Mouse (Mus musculus): ENCODE data around the gene Galnt7.

The Galnt7 gene

DNA sequence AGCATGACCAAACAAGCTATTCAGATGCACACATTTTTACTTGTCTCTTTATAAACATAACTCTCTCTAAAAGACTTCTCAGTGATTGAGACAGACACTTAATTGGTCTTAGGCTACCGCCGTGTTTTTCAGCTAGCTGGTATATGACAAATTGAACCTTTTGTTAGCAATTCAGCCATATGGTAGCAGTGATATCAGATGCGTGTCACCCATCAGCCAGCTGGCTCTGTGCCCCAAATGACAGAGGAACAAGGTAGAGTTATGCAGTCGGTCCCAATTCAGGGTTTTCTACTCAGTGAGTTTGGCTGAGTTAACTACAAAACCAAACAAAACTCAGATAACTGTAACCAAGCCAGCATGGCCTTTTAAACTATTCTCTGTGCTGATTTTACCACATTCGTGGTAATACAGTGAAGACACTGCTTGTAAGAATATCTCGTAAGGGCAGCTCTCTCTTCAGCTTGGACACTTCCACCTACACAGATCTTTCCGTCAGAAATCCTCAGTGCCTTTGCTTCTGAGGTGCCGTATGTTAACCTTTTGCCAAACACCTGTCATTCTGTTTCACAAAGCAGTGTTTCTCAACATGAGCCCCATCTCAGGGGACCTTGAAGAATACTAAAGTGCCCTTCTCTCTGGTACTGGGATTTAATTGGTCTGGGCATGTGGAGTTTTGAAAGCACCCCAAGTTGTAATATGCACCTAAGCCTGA, 68.3 kb downstream of the Galnt7 start:
- no peak for DNase-seq (ENCODE audit: low spot score)

DNA sequence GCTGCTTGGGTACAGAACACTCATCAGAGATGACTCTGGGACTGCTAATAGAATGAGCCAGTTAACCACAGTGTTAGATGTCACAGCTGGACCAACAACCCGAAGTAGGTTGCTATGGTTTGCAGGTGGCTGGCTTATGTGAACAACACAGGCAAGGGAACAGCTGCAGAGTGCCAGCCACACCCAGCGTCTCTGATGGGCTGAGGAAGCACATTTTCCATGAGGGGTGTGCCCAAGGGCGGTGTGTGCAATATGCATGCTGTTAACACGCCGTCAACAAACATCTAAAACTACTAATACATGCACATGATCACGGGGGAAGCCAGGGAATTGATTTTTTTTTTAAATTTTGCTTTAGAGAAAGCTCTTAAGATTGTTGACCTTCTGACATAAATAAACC, 73.0 kb downstream of the Galnt7 start:
- DNase-seq (ENCODE audit: low spot score) = no peak

DNA sequence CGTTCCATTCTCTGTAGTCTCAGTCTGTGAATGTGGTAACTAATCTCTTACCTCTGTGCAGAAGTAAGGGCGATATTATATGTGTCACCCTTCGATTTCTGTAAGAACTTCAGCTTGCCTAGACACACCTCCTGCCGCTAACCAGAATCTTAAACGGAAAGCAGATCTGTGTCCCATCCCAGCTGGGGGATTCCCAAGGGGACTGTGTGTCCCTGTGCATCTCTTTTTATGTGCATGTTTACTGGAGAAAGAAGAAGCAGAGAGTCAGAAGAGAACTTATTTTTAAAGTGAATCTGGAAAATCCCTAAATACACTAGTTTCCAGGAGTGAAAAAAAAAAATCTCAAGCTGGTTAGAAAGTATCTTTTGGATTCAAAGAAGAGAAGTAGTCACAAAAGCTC, 75.5 kb downstream of the Galnt7 start:
- no peak for DNase-seq (ENCODE audit: low spot score)

DNA sequence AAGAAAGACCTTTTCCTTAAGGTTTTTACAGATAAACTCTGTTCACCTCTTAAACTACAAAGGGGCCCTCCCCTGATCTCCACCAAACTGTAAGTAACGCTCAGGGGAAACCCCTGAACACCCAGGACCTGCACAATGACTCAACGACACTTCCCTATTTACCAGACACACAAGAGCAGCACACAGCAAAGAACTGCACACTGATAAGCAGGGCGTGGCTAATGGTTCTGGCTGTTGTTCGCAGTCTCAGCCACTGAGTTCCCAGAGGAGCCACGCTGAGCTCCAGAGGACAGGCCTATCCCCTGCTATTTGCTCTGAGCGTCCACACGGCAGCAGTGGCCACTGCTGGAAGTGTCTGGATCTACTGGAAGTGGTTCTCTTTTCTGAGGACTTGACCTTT, 76.6 kb downstream of the Galnt7 start:
- peak; percentile 44 for DNase-seq (ENCODE audit: low spot score)

DNA sequence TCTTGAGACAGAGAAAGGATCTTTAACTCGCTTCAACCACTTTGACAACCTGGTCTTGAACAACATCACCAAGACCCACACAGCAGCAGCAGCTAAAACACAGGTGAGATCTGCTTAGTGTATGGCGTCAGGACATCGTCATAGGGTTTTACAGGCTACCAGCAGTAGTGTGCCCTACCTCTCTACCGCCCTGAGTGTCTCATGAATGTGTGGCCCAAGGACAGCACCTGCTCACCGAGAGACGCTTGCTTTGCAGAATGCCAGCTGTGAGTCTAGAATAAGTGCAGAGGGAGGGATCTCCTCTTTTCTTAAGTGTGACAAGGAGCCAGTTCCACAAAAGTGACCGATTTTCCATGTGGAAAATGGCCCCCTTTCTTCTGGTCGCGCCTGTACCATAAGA, 77.5 kb downstream of the Galnt7 start:
- no peak for DNase-seq (ENCODE audit: low spot score)

DNA sequence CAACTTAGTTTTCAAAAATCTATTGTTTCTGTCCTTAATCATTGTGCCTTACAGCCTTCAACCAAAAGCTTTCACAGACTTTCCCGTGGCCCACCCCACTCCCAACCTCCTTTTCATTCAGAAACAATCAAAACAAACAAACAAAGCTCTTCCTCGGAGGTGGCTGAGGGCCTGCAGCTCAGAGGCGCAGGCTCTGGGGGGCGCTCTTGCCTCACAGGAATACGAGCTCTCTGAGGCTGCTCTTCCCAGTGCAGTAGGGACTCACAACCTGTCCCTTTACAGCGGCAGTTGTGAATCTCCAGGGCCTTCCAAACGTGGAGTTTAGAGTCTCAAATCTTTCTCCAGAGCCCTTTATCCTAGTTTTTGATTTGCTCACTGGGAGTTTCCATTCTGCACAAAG, 78.4 kb downstream of the Galnt7 start:
- DNase-seq (ENCODE audit: low spot score) = peak; percentile 74

DNA sequence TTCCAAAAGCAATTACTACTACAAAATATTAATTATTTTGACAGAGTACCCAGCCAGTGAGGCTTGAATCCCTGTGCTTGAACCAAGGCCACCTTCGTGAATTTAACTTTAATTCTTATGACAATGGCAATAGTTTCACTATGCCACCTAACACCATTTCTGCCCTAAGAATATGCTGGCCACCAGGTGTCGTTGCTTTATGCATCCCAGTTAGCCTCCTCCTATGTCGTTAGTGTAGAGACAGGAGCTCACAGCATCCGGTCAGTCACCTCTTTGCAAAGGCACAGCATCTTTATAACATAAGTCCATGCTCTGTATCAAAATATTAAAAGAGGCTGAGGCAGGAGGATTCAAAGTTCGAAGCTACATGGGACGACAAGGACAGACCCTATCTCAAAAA, 79.0 kb downstream of the Galnt7 start:
- DNase-seq (ENCODE audit: low spot score) = no peak

DNA sequence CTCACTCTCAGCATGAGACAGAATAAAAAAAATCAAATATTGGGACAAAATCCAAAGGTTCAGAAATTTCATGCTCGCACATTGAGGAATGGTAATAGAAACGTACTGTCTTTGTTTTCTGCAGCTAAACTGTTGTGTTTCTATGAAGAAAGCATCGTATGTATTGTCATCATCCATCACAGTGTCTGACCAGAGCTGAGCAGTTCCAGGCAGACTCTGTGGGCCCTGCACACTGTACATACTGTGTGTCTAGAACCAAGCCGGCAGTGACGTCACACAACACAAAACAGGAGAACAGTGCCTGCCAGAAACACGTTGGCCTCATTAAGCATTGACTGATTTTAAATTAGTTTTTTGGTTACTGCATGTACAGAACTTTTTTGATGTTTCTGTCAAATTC, 82.9 kb downstream of the Galnt7 start:
- DNase-seq (ENCODE audit: low spot score) = no peak

DNA sequence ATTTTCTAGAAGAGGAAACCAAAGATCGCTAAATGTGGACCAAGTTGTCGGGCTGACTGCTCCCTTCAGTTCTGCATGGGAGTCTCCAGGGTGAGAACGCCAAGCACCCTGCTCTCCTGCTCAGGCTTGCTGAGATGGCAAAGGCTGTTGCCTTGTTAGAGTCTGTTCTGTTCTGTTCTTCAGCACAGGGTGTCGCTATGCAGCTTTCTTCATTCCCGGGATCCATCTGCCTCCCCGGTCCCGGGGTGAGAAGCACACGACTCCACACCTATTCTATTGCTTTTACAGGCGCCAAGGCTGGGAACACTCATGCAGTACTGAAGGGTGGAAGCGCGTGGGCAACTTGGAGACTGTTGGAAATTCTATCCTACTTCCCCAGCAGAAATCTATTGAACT, 83.4 kb downstream of the Galnt7 start:
- no peak for DNase-seq (ENCODE audit: low spot score)

DNA sequence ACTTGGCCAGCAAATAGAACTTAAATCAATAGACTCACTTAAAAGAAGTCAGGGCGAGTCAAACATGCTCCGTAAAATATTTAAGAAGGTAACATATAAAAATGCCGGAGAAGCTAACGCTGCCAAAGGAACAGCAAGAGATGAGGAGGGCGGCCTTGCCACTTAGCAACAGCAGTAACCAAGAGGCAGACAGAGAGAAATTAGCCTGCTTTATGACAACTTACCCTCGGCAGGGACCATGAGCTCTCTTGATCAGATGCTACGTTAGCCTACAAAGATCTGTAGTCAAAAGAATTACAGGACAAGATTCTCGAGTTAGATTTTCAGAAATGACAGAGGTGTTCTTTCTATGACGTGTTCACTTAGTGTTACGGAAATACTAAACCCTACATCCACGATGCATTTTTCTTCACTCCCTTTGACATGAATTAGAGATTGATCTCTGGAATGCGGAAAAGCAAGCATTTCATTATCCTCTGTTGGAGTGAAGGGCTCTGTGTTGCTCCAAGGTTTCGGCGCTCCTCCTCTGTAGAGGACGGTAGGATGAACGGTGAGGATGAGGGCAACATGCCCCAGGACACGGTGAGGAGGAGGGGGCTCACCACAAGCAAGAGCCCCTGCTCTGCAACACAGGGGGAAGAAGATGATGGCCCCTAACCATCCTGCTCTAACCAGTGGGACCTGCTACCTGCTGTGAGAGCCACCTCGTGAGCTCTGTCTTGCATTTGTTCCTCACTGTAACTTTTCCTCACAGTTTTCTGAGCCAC, 84.0 kb downstream of the Galnt7 start:
- DNase-seq (ENCODE audit: low spot score) = no peak

DNA sequence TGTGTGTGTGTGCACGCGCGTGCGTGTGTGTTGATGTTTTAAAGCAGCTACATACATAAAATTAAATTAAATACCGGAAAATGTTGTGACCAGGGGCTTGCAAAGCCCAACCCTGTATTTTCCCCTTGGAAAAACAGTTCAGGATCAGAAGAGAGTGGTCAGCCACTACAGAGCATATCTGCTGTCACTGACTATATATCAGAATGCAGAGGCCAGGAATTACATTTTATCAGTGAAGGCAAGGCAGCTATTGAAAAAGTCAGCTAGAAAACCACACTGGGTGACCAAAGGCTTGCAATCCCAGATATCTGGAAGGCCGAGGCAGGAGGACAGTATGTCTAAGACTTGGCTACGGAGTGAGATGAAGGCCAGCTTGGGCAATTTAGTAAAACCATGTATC, 84.8 kb downstream of the Galnt7 start:
- no peak for DNase-seq (ENCODE audit: low spot score)

DNA sequence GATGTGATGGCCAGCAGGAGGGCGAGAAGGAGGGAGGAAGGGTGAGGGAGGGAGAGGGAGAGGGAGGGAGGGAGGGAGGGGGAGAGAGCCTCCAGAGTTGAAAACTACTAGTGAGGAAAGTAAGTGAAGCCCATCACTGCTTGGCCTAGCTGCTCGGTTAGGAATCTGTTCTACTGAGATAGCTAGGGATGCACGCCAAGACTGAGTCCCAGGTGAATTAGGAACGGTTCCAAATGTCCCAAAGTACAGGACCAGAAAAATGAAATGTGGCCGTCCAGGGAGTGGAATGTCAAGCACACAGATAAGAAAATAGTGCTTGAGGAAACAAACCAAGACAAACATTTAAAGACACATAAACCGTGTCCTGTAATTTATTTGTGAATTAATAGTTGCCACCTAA, 87.8 kb downstream of the Galnt7 start:
- DNase-seq (ENCODE audit: low spot score) = no peak

DNA sequence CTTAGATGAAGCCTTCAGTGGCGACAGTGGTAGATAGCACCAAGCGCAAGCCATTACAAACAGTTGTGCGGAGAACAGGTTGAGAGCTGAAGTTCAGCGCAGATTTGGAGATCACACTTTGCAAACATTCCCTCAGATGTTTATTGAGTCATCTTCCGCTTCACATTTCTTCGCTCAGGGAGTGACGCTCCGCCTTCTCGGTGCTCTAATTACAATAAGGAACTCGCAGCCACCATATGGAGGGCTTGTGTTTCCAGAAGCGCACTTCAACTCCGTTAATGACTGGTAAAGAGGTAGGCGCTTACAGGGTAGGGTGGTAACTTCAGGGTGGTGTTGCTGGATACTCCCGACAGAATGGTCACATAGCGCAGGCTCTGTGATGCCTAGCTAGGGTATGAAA, 89.1 kb downstream of the Galnt7 start:
- no peak for DNase-seq (ENCODE audit: low spot score)

DNA sequence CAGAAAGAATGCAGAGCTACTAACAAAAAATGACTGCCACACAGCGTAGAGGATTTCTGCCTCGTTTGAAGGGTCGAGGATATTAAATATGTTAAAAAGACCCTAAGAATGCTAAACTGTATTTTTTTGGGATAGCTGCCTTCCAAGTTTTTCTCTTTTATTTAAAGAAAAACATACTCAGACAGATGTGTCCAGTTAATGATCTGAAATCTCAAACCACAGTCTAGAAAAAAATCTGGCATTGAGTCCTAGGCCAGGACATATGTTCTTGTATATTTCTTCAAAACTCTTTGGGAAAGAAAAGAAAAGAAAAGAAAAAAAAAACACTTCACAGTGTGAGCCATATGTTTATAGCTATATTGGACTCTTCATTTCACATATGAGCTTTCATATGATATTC, 90.1 kb downstream of the Galnt7 start:
- no peak for DNase-seq (ENCODE audit: low spot score)

DNA sequence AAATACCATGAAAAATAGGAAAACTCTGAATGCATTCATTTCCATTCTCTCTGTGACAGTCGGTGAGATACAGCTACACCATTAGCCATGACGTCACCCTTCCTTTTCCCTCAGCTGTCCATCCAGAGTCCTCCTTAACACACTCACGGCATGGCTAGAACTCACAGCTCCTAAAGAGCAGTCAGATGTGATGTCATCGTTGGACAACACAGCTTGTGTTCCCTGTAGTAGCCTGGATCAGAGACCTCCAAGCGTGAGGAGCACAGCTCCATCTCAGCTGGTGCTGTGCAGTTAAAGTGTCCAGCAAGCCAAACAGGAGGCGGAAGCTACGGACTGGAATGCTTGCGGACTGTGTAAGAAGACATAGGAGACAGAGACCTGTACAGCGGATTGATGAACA, 91.9 kb downstream of the Galnt7 start:
- DNase-seq (ENCODE audit: low spot score) = no peak

DNA sequence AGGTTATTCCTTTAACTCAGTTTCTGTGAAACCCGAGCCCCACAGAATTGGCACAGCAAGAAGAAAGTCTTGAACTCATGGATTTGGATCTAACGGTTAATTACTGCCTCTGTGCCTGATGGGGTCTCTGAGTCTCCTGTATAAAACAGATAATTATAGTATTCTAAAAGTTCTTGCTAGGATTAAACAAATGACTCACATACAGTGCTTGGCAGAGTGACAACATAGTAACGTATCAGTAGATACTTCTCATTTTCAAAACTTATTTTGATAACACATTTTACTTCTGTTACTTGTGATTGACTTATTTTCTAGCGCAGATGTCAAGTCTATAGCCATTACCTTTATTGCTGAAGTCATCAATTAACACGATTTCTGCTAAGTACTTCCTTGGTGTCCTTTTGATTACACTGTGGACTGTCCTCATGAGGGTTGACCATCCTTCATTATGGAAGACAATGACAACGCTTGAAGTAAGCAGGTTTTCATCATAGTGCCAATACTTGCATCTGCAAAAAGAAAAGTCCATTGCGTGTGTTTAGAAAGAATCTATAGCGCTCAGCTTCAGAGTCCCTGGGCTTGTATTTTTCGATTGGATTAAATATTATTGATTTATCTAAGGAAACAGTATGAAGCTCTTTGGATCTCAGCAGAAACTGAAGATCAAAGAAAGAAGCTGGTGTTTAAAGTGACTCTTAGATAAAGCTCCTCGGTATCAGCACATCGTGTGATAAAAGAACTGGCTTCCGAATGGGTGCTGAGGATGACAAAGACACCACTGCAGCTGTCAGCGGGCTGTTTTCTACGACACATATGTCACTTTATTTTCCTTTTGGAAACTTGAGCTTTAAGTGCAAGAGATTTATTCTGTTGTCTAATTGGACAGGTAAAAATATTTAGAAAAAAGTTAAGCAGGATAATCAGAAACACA, 100.5 kb downstream of the Galnt7 start:
- no peak for DNase-seq (ENCODE audit: low spot score)

DNA sequence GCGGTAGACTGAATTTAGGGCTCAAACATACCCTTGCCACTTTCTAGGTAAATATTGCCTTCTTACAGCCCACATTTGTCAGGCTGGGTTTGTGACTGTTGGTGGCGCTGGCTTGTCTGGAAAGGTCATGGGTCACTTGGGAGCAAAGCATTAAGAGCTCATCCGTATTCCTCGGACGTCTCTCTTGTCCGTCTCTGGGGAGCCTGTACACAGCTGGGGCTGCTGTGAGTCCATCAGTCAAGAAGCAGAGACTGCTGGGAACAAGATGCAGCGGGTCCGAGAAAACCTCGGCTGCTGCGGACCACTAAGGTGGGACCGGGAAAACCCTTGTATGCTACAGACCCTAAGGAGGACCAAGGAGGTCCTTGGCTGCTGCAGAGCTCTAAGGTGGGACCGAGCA, 105.3 kb downstream of the Galnt7 start:
- no peak for DNase-seq (ENCODE audit: low spot score)

DNA sequence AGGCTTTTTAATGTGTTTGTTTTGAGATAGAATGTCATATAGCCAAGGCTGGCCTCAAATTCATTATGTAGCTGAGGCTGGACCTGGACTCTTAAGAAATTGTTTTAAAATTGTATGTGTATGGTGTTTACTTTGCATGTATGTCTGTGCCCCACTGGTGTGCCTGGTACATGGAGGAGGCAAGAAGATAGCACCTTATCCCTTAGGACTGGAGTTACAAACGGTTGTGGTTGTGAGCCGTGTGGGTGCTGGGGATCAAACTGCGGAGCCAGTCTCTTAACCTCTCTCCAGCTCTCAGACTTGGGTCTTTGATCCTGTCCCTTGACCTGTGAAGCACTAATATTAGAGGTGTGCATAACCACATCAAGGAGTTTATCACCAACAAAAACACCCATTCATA, 106.0 kb downstream of the Galnt7 start:
- no peak for DNase-seq (ENCODE audit: low spot score)

DNA sequence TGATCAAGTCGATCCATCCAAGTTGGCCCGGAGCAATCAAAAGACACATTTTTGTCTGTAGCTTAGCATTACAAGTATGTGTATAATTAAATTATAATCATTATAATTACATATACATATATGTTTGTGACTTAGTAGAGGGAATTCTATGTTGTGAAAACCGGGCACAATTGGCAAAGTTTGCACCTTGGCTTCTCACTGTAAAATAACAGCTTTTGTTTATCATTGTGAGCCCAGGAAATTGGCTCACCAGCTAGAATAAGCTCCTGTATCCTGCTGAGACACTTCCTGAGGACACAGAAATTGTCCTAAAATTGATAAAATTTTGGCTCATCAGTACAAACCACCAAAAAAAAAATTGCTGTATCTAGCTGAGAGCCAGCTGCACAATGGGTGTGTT, 106.4 kb downstream of the Galnt7 start:
- no peak for DNase-seq (ENCODE audit: low spot score)

DNA sequence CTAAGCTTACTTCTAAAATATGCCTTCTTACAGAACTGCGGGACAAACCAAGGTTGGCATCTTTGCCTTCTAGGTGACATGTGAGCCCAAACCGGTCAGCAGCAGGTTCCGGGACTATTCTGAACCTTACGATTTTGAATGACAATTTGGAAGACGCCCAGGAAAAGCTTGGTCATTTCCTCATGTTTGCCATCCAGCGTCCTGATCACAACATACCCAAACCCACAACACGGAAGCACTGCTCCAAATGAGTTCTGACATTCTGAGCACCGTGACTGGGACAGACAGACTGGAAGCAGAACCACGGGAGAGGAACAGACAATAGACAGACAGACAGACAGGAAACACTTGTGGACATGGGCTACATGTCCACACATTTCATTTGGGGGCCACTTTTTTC, 111.4 kb downstream of the Galnt7 start:
- no peak for DNase-seq (ENCODE audit: low spot score)

DNA sequence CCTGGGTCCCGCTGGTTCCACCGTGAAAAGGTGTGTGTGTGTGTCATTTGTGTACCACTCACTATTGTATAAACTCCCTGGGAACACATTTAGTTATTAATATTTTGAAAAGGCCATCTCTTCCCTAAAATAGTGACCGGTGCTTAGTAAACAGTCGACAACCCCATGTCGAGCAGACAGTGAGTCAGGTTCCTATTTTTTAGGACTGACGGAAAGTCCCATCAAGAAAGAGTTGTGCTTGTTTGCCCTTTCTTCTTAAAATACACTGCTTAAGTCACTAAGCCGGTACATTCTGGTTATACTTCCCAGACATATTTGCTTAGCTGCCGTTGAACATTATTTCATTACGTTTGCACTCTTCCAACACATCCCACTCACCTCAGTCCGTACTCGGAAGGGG, 111.9 kb downstream of the Galnt7 start:
- no peak for DNase-seq (ENCODE audit: low spot score)

DNA sequence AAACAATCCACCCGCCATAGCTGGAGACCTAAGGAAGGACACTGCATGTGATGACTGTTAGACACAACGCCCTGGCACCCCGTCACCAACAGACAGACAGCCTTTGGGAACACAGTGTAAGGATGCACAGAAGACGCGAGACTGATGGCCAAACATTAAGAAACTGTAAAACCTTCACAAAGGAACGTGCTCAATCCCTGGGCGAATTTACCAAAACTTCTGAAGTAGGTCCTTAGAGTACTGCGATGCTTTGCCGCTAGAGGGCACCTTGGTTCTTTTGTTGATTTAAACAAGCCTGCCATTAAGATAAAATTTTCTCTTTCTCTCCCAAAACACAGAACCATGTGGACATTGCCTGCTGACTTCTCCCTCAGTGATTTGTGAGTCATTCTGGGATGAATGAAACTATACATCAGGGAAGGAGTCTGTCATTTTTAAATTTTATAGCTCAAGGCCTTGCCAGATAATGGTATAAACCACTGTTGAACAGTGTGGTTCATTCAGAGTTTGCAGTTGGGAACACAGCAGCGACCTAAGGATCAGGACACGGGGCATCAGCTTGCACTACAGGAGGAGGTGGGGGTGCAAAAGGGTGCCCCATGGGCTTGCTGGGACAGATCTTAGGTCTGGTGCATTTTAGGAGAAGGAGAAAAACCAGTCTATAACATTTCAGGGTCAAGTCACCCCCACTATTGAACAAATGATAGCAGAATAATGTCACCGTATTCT, 112.6 kb downstream of the Galnt7 start:
- DNase-seq (ENCODE audit: low spot score) = peak; percentile 50
